Mouse (Mus musculus): ENCODE measurements around the gene Usp50.

Gene Usp50

GRCm38 (mm10) chr2:126783370-126783769 is at the start of gene Usp50:
Usp50 (minus strand) TSS chr2:126783470.
- no peak for DNase-seq

GRCm38 (mm10) chr2:126817414-126817813 is 34.1 kb upstream of the Usp50 start:
- no peak for DNase-seq

GRCm38 (mm10) chr2:126816644-126817347 is 33.5 kb upstream of the Usp50 start:
- no peak for DNase-seq

GRCm38 (mm10) chr2:126815822-126816221 is 32.6 kb upstream of the Usp50 start:
- DNase-seq, result no peak

GRCm38 (mm10) chr2:126801980-126802379 is 18.7 kb upstream of the Usp50 start:
- DNase-seq, result no peak

GRCm38 (mm10) chr2:126798455-126798854 is 15.2 kb upstream of the Usp50 start:
- DNase-seq, result no peak

GRCm38 (mm10) chr2:126795708-126796107 is 12.4 kb upstream of the Usp50 start:
- no peak for DNase-seq

- no peak for DNase-seq
These were observed 9.3 kb upstream of the Usp50 start for GRCm38 (mm10) chr2:126792611-126793010.

- DNase-seq, result no peak
These were observed 4.6 kb upstream of the Usp50 start for GRCm38 (mm10) chr2:126787721-126788342.

- DNase-seq, result peak; percentile 54
These were observed 837 bp downstream of the Usp50 start for GRCm38 (mm10) chr2:126782433-126782832.

- no peak for DNase-seq
These were observed 1.8 kb downstream of the Usp50 start for GRCm38 (mm10) chr2:126781478-126781877.

GRCm38 (mm10) chr2:126780286-126780685 is 3.0 kb downstream of the Usp50 start:
- no peak for DNase-seq

GRCm38 (mm10) chr2:126778806-126779205 is 4.5 kb downstream of the Usp50 start:
- DNase-seq, result no peak

GRCm38 (mm10) chr2:126776416-126776815 is 6.9 kb downstream of the Usp50 start:
- no peak for DNase-seq

GRCm38 (mm10) chr2:126775951-126776350 is 7.3 kb downstream of the Usp50 start:
- no peak for DNase-seq

GRCm38 (mm10) chr2:126772217-126772616 is 11.1 kb downstream of the Usp50 start:
- DNase-seq, result no peak

GRCm38 (mm10) chr2:126769431-126770181 is 13.7 kb downstream of the Usp50 start:
- no peak for DNase-seq

- DNase-seq, result no peak
These were observed 15.1 kb downstream of the Usp50 start for GRCm38 (mm10) chr2:126768194-126768593.

GRCm38 (mm10) chr2:126767599-126767998 is 15.7 kb downstream of the Usp50 start:
- no peak for DNase-seq

GRCm38 (mm10) chr2:126765867-126766582 is 17.2 kb downstream of the Usp50 start:
- DNase-seq, result no peak

- DNase-seq, result no peak
These were observed 23.9 kb downstream of the Usp50 start for GRCm38 (mm10) chr2:126759351-126759750.

GRCm38 (mm10) chr2:126755664-126756063 is 27.6 kb downstream of the Usp50 start:
- no peak for DNase-seq

- DNase-seq, result no peak
These were observed 39.9 kb downstream of the Usp50 start for GRCm38 (mm10) chr2:126743389-126743788.
